Mouse (Mus musculus) stomach, postnatal 0 days (tissue): ENCODE results near the gene Uba7.

Experiments
- CTCF ChIP-seq: IDR thresholded peaks from 2 replicates; pipeline ENCODE4 v1.5.1; 2016; ENCODE audit warnings: antibody characterized with exemption, low read depth, mild to moderate bottlenecking, moderate library complexity
- EP300 ChIP-seq: optimal IDR thresholded peaks from 2 replicates; pipeline ENCODE3; 2016; ENCODE audit warnings: antibody characterized with exemption

- no peak for TF ChIP-seq EP300
- no peak for TF ChIP-seq CTCF
Observed at GRCm38 (mm10) chr9:107955613-107956289, 19.6 kb upstream of the Uba7 start.
